Mouse (Mus musculus) gastrocnemius, adult 2 months (tissue): ENCODE measurements around the gene Sf1. TPM values are rescaled to one million over a fixed set of nuclear protein-coding genes. Genes with fewer than 3 reads are reported as not detected.

Experiments used
- DNase-seq: peaks from one replicate; pipeline ENCODE4 v3.0.0; 2022
- H3K27ac ChIP-seq: fragments of 200-600 bp; 2 replicates; pipeline ENCODE4 v1.8.1; 2022; ENCODE audit warnings: mild to moderate bottlenecking
- H3K4me3 ChIP-seq: fragments of 200-600 bp; 2 replicates; pipeline ENCODE4 v1.8.1; 2022; ENCODE audit warnings: mild to moderate bottlenecking, moderate library complexity
- CTCF ChIP-seq: fragments of 200-600 bp; IDR thresholded peaks from 2 replicates; pipeline ENCODE4 v1.8.1; 2022; ENCODE audit warnings: antibody characterized with exemption, mild to moderate bottlenecking, moderate library complexity
- intact Hi-C: fragments of 180-260 bp; cut with DNase I; formaldehyde crosslinking; loops from one replicate; pipeline ENCODE4 v1.15.1; 2025
- total RNA-seq, 2 experiments: library from RNA; stranded (reverse); gene quantifications; 2 replicates each; pipeline ENCODE4 v1.2.3; 2021

The Sf1 gene
- total RNA-seq, 2 experiments from 2014 or later: 95.2 to 98.6 TPM

- intact Hi-C loops: no loop called here
- H3K27ac ChIP-seq: peak overlapping the region; percentile 95
- peak overlapping the region; percentile 98 for H3K4me3 ChIP-seq
- DNase-seq: no peak
- TF ChIP-seq CTCF: no peak
Measured at GRCm38 (mm10) chr19:6364842-6365241, 1.4 kb downstream of the Sf1 start.

- no peak for TF ChIP-seq CTCF
- peak; percentile 16 for DNase-seq
- Histone ChIP-seq H3K27ac (peak overlapping the region; percentile 72), H3K4me3 (peak overlapping the region; percentile 13)
- intact Hi-C loops: no loop called here
Measured at GRCm38 (mm10) chr19:6370175-6370574, 6.7 kb downstream of the Sf1 start.

GRCm38 (mm10) chr19:6372433-6372832 is 8.9 kb downstream of the Sf1 start:
- no peak for TF ChIP-seq CTCF
- intact Hi-C loops: loop anchor here (2.0 kb wide), 1 partner anchor 28 kb away; no protein-coding TSS in a partner anchor
- no peak overlapping the region for H3K27ac ChIP-seq
- peak; percentile 8 for DNase-seq
- no peak overlapping the region for H3K4me3 ChIP-seq

- peak; percentile 87 for TF ChIP-seq CTCF
- peak; percentile 92 for DNase-seq
- Histone ChIP-seq H3K27ac (peak overlapping the region; percentile 92), H3K4me3 (peak overlapping the region; percentile 60)
- intact Hi-C loops: loop anchor here (2.0 kb wide), 1 partner anchor 27 kb away; no protein-coding TSS in a partner anchor
Measured at GRCm38 (mm10) chr19:6373539-6374400, 10.3 kb downstream of the Sf1 start.

- TF ChIP-seq CTCF: no peak
- peak overlapping the region; percentile 92 for H3K27ac ChIP-seq
- peak overlapping the region; percentile 60 for H3K4me3 ChIP-seq
- DNase-seq: peak; percentile 50
- intact Hi-C loops: no loop called here
Measured at GRCm38 (mm10) chr19:6374571-6374970, 11.1 kb downstream of the Sf1 start.

- peak overlapping the region; percentile 64 for H3K4me3 ChIP-seq
- peak; percentile 52 for DNase-seq
- no peak for TF ChIP-seq CTCF
- intact Hi-C loops: loop anchor here (1.0 kb wide), 1 partner anchor 9 kb away; the partner anchor contains the start of gene Pygm
- peak overlapping the region; percentile 92 for H3K27ac ChIP-seq
Measured at GRCm38 (mm10) chr19:6375423-6376254, 12.1 kb downstream of the Sf1 start.

- intact Hi-C loops: loop anchor here (1.0 kb wide), 1 partner anchor 8 kb away; the partner anchor contains the start of gene Pygm
- peak overlapping the region; percentile 64 for H3K4me3 ChIP-seq
- peak overlapping the region; percentile 92 for H3K27ac ChIP-seq
- peak; percentile 88 for DNase-seq
- TF ChIP-seq CTCF: peak; percentile 79
Measured at GRCm38 (mm10) chr19:6376255-6376564, 12.7 kb downstream of the Sf1 start.

GRCm38 (mm10) chr19:6376643-6377042 is 13.2 kb downstream of the Sf1 start:
- H3K27ac ChIP-seq: peak overlapping the region; percentile 92
- H3K4me3 ChIP-seq: peak overlapping the region; percentile 64
- TF ChIP-seq CTCF: no peak
- intact Hi-C loops: loop anchor here (1.0 kb wide), 1 partner anchor 8 kb away; the partner anchor contains the start of gene Pygm
- peak; percentile 68 for DNase-seq

- peak overlapping the region; percentile 92 for H3K27ac ChIP-seq
- TF ChIP-seq CTCF: no peak
- DNase-seq: peak; percentile 74
- H3K4me3 ChIP-seq: peak overlapping the region; percentile 64
- intact Hi-C loops: no loop called here
Measured at GRCm38 (mm10) chr19:6377327-6378040, 14.0 kb downstream of the Sf1 start.

- no peak for TF ChIP-seq CTCF
- DNase-seq: peak; percentile 19
- Histone ChIP-seq H3K4me3 (peak overlapping the region; percentile 26; the same call in 1 of the 2 replicates), H3K27ac (peak overlapping the region; percentile 98)
- intact Hi-C loops: no loop called here
Measured at GRCm38 (mm10) chr19:6380411-6381166, 17.1 kb downstream of the Sf1 start.

- no peak overlapping the region for H3K4me3 ChIP-seq
- TF ChIP-seq CTCF: no peak
- intact Hi-C loops: no loop called here
- peak; percentile 38 for DNase-seq
- H3K27ac ChIP-seq: peak overlapping the region; percentile 98
Measured at GRCm38 (mm10) chr19:6381238-6381637, 17.7 kb downstream of the Sf1 start.
